Mouse (Mus musculus) liver, embryonic 11.5 days (tissue): ENCODE measurements around the gene Rhox4e. TPM values are rescaled to one million over a fixed set of nuclear protein-coding genes. Genes with fewer than 3 reads are reported as not detected.

Source experiments
- polyA plus RNA-seq: library from polyadenylated mRNA; unstranded; fragments of >200 nt; fragmentation: Nextera tagmentation; extraction: Ambion mirVana; gene quantifications from 2 replicates; pipeline ENCODE4 v1.2.1, GENCODE M21; 2014

Rhox4e gene
- polyA plus RNA-seq, 1 experiment from 2014 or later, result not detected

Other genes with a start within 250 kb of the Rhox4e start
- not detected in 2 replicates for gene Rhox3a2, start 177.4 kb upstream of the Rhox4e start, polyA plus RNA-seq
- gene Rhox4a2, start 166.6 kb upstream of the Rhox4e start, polyA plus RNA-seq, result not detected in 2 replicates
- gene Rhox2b, start 145.3 kb upstream of the Rhox4e start, polyA plus RNA-seq, result not detected in 2 replicates
- gene Rhox4b, start 124.9 kb upstream of the Rhox4e start, polyA plus RNA-seq, result 0.08 TPM in 1 of 2 replicates, not detected in the other
- 0.38 TPM in 1 of 2 replicates, not detected in the other for gene Rhox2c, start 103.7 kb upstream of the Rhox4e start, polyA plus RNA-seq
- gene Rhox3c, start 98.8 kb upstream of the Rhox4e start, polyA plus RNA-seq, result not detected in 2 replicates
- gene Rhox4c, start 77.1 kb upstream of the Rhox4e start, polyA plus RNA-seq, result not detected in 2 replicates
- not detected in 2 replicates for gene Rhox2d, start 64.0 kb upstream of the Rhox4e start, polyA plus RNA-seq
- not detected in 2 replicates for gene Rhox4d, start 43.1 kb upstream of the Rhox4e start, polyA plus RNA-seq
- not detected in 2 replicates for gene Rhox2e, start 27.0 kb upstream of the Rhox4e start, polyA plus RNA-seq
- gene Rhox3e, start 15.4 kb upstream of the Rhox4e start, polyA plus RNA-seq, result not detected in 2 replicates
- gene Rhox2f, start 14.0 kb downstream of the Rhox4e start, polyA plus RNA-seq, result not detected in 2 replicates
- gene Rhox3f, start 23.6 kb downstream of the Rhox4e start, polyA plus RNA-seq, result not detected in 2 replicates
- not detected in 2 replicates for gene Rhox4f, start 50.3 kb downstream of the Rhox4e start, polyA plus RNA-seq
- not detected in 2 replicates for gene Rhox3g, start 71.2 kb downstream of the Rhox4e start, polyA plus RNA-seq
- not detected in 2 replicates for gene Rhox2g, start 86.1 kb downstream of the Rhox4e start, polyA plus RNA-seq
- not detected in 2 replicates for gene Rhox4g, start 93.9 kb downstream of the Rhox4e start, polyA plus RNA-seq
- not detected in 2 replicates for gene Rhox3h, start 111.4 kb downstream of the Rhox4e start, polyA plus RNA-seq
- gene Rhox2h, start 115.9 kb downstream of the Rhox4e start, polyA plus RNA-seq, result not detected in 2 replicates
- 11.8 and 12.8 TPM in 2 replicates for gene Rhox5, start 247.4 kb downstream of the Rhox4e start, polyA plus RNA-seq